Mouse (Mus musculus): ENCODE results near the gene Fibp.

DNA sequence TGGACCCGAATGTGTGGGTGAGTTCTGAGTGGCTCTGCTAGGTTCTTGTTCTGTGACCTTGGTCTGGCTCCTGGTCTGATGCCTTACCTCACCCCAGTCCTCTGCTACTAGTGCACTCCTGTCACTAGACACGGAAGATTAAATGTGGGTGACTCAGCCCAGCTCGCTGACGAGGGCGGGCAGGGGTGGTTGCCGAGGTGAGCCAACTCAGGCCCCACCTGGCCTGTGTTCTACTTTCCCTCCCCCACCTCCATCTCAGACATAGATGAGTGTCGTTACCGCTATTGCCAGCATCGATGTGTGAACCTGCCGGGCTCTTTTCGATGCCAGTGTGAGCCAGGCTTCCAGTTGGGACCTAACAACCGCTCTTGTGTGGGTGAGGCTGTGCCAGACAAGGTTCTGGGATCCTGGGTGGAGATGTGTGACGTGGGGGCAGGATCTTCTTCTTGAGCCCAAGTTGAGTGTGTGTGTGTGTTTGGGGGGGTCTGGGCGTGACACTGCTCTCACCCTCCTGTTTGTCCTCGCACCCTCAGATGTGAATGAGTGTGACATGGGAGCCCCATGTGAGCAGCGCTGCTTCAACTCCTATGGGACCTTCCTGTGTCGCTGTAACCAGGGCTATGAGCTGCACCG, 17.4 kb downstream of the Fibp start:
- TF ChIP-seq EP300 (IDR thresholded peaks at IDR 0.05; ENCODE audit: insufficient read depth, low read depth, low read length) = no peak
- TF ChIP-seq CTCF (IDR thresholded peaks at IDR 0.05) = no peak
- no peak for TF ChIP-seq POLR2A (IDR thresholded peaks at IDR 0.05; ENCODE audit: insufficient read depth, low read depth, low read length)

All from heart, adult 2 months (tissue).